Mouse (Mus musculus) liver, adult 2 months (tissue): ENCODE measurements around the gene Hist1h3b.

Experiments used
- CTCF ChIP-seq: fragments of 200-500 bp; IDR thresholded peaks from 2 replicates; pipeline ENCODE4 v1.5.1; 2011; ENCODE audit warnings: low read depth, low read length, control low read depth
- POLR2A ChIP-seq: fragments of 200-500 bp; IDR thresholded peaks from 2 replicates; pipeline ENCODE4 v1.6.1; 2011; ENCODE audit warnings: low read length, control low read depth; ENCODE audit not compliant: insufficient read depth; ENCODE audit errors: extremely low read depth

- TF ChIP-seq CTCF = no peak
- TF ChIP-seq POLR2A = no peak
Measured at GRCm38 (mm10) chr13:23706771-23707170, 45.3 kb upstream of the Hist1h3b start.
